Mouse (Mus musculus): ENCODE measurements around the gene Mbtd1. TPM values are rescaled to one million over a fixed set of nuclear protein-coding genes. Genes with fewer than 3 reads are reported as not detected.

Gene Mbtd1
- polyA plus RNA-seq, 2 experiments from 2014 or later, result 24.9 to 27.0 TPM

DNA sequence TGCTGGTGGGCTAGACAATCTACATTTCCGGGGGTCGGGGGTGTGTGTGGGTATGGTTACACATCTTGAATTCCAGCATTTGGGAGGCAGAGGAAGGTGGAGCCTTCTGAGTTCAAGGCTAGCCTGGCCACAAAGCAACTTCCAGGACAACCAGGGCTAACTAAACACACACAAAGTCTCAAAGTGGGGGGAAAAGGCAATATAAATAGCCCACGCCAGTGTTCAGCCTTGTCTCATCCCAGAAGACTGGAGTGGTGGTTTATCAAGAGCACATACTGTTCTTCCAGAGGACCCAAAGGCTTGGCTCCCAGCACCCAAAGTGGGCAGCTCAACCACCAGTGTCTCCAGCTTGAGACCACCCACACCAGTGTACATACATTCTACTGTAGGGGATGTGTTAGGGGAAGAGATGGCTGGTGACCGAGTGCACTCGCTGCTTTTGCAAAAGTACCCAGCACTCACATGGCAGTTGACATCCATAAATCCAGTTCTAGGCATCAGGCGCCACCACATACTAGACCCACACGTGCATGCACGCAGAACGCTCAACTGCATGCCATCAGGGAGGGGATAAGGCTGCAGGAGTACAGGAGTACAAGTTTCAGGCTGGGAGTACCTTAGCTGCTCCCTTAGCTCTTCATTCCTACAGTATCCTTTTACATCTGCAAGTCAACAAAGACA lies 63.4 kb downstream of the Mbtd1 start:
- no peak for ATAC-seq

DNA sequence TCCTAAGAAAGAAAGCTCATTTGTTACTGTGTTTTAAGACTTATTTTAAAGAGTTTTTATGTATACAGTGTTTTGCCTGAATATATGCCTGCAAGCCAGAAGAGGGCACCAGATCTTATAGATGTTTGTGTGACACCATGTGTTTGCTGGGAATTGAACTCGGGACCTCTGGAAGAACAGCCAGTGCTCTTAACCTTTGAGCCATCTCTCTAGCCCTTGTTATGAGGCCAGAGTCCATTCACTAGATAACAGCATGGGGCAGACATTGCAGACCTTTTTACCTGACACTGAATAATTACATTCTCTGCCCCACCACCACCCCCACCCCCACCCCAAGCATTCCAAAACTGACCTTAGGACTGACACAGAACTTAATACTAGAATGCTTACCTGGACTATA lies 64.4 kb downstream of the Mbtd1 start:
- no peak for ATAC-seq

DNA sequence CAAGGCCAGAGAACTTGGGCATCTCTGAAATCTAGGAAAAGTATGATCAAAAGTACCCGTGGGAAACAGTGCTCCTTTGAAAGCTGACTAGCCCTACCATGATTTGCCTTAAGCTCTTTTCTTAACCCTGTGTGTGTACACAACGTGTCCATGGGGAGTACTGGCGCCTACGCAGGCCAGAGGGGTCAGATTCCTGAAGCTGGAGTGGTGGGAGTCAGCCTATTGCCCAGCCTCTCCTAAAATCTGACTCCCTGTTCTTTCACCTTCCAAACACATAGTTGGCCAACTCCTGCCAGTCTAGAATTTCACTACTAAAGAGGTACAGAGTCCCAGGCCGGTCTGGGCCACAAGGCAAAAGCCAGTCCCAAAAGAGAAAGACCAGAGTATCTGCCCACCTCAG lies 66.7 kb downstream of the Mbtd1 start:
- no peak for ATAC-seq

DNA sequence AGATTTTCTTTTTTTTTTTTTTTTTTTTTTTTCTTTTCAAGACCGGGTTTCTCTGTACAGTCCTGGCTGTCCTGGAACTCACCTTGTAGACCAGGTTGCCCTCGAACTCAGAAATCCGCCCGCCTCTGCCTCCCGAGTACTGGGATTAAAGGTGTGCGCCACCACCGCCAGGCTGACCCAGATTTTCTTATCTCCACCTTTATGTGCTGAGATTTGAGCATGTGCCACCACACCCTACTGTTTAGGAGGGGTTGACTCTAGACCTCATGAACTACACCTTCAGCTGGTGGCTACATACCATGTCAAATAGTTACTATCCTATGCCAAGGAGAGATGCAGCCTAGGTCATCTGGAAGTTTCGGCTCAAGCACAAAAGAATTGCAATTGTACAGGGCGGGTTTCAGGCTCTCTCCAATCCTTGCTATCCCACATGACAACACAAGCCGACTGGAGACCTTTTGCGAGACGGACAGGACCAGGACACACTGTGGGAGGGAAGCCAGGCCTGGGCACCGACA lies 69.1 kb downstream of the Mbtd1 start:
- ATAC-seq, result no peak

DNA sequence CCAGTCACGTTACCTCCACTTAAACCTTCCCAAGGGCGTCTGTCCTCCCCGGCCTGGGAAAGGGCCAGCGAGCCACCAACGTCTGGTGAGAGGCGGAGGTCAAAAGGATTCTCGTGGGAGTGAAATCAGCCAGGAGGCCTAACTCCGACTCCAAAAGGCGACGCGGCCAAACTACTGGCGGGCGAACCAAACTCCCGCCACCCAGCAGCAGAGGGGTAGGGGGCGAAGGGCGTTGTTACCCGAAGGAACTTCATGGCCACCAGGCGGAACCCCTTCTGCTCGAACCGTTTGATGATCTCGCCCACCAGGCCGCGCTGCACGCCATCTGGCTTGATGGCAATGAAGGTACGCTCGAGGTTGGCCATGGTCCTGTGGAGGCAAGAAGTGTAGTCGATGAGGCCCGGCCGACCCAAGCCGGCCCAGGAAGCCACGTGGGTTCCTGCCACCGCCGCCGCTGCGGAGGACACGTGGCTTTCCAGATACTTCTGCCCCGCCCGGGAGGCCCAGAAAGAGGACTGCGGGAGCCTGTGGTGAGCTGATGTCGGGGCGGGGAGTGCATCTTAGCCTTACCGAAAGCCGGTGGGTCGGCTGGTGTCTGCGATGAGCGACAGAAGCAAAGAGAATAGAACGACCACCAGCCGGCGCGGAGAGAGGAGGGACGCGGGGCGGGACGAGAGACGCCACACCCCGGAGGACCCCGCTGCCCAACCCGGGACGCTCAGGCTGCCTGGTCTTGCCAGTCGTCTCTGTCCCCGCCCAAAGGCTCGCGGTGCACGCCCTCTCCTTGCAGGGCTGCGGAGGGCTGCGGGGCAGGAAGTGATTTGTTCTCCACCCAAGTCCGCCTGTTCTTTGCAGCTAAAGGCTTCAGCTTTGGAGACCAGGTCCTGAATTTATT lies 69.9 kb downstream of the Mbtd1 start:
- ATAC-seq, result peak; percentile 99

DNA sequence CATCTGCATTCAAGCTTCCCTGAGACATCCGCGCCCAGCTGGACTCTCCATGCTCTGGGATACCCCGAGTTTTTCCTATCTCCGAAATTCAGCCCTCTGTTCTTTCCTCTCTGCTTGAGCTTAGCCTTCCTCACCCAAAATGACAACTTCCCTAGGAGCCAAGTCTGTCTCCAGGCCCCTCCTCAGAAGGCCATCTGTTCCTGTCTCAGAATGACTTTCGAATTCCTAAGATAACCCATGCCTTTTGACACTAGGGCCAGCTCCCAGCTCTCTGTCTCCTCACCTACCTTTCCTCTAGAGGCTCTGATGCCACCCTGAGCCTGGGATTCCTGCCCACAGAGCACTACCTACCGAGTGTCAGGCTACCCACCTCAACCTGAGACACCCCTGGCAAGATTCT lies 70.5 kb downstream of the Mbtd1 start, which contains the start of gene Nme2:
TSS of gene Nme2 (minus strand) at position 101 of the 400 bp plus-strand sequence.
- ATAC-seq, result no peak

DNA sequence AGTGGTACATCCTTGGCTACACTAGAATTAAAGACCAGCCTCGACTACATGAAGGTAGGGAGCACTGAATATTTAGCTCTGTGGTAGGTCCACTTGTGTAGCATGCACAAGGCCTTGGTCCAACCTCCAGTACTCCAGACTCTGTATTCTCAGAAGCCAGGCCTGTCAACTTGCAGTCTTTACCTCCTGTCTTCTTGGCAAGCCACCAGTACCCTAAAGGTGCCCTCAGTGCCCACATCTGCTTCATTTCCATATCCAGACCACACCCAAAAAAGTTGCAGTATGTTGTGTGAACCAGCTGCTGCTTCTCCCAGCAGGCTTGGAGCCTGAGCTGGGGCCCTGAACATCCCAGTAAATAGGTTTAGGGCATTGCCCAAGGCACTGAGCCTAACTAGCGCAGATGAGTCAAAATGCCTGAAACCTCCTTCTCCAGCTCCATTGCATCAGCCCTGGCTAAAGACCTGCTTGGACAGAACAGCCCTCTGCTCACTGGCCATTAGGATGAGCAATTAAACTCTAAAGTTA lies 71.4 kb downstream of the Mbtd1 start:
- ATAC-seq, result no peak

DNA sequence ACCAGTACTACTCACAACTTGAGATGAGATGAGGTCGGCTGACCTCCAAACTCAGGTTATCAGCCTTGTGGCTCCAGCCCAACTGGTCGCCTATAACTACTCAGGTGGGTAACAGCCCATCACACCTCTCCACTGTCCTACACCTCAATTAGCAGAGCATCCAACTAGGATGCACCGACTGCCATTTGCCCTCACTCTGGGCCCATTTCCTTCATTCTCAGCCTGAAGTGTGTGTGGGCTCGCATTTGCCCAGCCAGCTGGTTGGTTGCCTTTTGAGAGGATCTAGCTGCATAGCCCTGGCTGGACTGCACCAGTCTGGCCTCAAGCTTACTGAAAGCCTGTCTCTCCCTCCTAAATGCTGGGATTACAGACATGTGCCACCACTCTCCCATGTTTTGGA lies 72.1 kb downstream of the Mbtd1 start:
- no peak for ATAC-seq

DNA sequence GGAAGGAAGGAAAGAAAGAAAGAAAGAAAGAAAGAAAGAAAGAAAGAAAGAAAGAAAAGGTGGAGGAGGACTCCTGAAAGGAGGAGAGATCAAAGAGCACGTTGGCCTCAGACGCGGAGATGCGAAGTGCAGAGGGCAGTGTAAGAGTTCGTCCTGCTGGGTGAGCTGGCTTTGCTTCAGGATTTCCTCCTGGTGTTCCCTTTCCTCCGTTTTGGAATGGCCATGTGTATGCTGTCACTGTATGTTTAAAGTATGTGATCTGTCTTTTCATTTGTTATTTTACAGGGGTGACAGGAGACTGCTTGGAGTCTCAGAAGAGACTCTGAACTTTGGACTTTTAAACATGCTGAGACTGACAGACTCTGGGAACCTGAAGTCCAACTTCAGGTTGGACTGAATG lies 75.8 kb downstream of the Mbtd1 start:
- no peak for ATAC-seq

DNA sequence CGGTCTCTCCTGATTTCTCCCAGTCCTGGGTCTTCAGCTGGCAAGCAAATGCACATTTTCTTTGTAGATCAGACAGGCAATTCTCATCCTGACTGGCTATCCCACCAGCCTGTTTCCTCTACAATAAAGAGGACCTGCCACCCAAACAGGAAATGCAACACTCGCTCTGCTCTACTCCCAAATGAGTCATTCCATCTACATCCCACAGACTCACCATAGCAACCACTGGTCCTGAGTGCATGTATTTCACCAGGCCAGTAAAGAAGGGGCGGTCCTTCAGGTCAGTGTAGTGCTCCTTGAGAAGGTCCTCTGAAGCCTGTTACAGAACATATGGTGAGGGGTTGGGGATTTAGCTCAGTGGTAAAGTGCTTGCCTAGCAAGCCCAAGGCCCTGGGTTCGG lies 77.4 kb downstream of the Mbtd1 start:
- no peak for ATAC-seq

DNA sequence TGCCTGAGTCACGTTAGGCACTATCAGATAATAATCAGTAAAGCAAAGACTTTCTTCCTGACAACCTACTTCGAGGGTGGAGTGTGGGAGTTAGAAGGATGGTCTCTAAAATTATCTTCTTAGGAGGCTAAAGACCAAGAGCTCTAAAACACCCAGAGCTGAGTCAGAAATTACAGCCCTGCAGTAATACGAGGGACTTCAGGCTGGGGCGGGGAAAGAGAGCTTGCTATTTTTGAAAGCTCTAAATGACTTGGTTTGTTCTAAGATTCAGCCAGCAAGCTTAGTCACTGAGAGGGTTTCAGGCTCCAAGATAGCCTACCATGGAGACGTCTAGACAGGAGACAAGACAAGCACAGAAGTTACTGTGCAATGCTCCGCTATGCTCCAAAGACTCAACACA lies 79.7 kb downstream of the Mbtd1 start:
- no peak for ATAC-seq

DNA sequence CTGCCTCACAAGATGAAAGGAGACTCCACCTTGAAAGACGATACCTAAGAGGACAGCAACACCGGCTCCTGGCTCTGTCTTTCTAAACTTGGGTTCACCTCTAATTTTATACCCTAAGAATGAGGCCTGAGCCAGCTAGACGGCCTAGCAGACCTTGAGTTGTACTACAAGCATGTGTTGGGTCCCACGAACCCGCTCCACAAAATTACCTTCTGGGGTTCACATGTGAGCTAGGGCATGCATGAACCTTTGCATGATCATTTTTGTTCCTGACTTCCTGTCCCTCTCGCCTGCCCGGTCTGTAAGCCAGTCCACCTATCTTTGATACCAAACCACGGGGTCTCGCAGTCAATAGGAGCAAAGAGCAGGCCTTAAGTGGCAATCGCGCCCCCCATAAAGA lies 81.7 kb downstream of the Mbtd1 start:
- ATAC-seq, result peak; percentile 2

DNA sequence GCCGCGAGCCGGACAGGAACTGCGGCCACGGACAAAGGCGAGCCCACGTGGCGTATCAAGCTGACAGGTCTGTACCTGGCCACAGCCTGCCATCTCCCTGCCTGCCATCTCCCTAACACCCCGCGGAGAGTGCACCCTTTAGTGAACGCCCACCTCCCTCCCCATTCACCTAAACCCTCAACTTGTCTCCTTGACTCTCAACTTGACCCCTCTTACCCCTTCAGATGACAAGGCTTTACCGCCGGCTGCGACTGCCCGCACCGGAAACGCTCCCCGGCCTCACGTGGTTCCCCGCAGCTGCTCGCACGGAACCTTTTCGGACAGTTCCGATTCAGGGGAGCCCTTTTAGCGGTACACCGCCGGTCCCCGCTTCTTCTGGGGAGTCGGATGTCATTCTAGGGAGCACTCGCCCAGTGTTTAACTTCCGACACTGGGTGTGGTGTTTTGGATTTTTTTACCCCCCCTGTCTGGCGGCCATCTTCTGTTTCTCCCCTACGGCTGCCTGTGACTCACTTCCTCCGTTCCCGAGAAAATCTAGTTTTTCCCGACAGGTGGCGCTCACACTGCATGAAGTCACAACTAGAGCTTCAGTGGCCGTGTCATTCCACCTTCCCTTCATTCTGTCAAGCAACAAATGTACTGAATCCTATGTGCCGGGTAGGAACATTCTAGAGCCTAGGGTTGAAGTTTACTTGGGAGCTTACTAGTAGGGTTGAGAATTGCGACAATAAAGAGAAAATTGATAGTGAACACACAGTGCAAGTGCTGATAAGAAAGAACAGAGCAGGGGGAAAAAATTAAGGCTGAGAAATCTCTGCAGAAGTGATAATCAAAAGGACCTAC lies 82.6 kb downstream of the Mbtd1 start, which contains the start of the genes Gm20390 and Nme1:
TSS of gene Gm20390 (minus strand) at position 289 of the 843 bp plus-strand sequence.
TSS of gene Nme1 (minus strand) at position 517 of the 843 bp plus-strand sequence.
- peak; percentile 86 for ATAC-seq

DNA sequence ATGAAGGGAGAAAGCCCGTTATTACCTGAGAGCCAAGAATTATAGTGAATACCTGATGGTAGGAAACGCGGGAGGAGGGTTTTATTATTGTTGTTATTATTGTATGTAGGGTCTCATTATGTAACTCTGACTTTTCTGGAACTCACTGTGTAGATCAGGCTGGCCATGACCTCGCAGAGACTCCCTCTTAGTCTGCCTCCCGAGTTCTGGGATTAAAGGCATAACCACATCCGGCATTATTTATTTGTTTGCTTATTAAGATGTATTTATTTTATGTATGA lies 83.1 kb downstream of the Mbtd1 start:
- ATAC-seq, result no peak

DNA sequence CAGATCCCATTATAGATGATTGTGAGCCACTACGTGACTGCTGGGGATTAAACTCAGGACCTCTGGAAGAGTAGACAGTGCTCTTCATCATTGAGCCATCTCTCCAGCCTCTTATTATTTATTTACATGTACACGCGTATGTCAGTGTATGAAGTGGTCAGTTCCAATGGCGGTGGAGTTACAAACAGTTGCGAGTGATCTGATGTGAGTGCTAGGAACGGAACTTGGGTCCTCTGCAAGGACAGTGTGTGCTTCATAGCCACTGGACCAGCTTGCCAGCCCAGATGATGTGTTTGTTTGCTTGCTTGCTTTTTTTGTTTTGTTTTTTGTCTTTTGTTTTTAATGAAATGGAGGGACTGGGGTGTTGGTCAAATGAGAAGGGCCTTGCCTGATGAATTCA lies 83.5 kb downstream of the Mbtd1 start:
- ATAC-seq, result no peak

DNA sequence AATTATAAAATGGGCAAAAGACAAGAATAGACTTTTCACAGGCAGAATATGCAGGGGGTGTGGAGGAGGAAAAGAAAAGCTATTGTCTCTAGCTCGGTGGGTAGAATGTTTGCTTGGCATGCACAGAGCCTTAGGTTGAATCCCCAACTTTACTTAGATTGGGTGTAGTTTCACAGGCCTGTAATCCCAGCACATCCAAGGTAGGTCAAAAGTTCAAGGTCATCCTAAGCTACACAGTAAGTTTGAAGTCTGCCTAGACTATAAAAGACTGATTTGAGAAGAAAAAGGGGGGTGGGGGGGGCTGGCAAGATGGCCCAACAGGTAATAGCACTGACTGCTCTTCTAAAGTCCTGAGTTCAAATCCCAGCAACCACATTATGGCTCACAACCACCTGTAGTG lies 84.1 kb downstream of the Mbtd1 start:
- ATAC-seq, result no peak

DNA sequence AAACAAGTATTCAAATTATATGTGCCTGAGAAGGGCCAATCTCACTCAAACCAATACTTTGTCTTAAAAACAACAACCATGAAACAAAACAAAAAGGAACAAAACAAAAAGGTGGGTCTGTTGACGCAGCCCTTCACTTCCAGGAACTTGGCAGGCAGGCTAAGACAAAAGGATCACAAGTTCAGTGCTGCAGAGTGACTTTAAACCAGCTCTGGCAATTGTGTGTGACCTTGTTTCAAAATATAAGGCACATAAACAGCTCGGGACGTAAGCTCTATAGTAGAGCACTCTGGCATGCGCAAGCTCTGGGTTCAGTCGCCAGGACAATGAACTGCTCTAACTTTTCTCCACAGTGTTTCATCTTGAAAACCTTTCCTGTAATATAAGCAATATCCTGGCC lies 87.3 kb downstream of the Mbtd1 start:
- no peak for ATAC-seq

DNA sequence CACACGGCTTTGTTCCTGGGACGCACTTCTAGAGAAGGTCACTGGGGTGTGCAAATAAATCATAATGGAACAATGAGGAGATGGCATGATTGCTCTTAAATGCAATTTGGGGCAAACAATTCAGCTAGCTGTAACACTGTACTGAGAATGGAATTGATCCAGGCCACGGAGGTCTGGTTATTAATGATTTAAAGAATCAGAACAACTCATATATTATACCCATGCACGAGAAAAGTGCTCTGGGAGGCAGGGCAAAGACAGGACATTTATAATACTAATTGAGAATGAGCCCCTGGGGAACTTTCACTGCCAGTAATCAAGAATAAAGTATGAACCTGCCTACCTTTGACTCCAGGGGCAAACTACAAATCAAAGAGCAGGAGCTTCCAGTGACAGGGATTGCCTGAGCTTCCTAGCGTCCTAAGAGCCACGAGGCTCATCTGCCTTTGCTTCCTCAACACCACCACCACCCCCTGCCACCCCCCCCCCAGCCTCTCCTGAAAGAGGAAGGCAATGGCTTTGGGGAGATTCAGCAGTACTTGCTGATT lies 93.9 kb downstream of the Mbtd1 start:
- no peak for ATAC-seq

DNA sequence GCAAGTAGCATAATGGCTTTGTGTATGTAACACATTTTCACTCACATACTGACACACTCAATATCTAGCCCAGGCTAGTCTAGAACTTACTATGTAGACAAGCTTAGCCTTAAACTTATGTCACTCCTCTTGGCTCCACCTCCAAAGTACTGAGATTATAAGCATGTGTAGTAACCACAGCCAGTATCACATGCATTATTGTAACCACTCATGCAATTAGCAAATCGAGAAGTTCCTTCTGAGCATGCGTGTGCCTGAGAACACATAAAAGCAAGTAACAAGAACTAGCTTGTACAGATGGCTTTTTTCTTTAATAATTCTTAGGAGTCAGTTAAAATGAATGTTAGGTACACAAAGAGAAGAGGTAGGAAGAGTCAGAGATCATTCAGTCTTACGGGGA lies 99.0 kb downstream of the Mbtd1 start:
- ATAC-seq, result no peak

DNA sequence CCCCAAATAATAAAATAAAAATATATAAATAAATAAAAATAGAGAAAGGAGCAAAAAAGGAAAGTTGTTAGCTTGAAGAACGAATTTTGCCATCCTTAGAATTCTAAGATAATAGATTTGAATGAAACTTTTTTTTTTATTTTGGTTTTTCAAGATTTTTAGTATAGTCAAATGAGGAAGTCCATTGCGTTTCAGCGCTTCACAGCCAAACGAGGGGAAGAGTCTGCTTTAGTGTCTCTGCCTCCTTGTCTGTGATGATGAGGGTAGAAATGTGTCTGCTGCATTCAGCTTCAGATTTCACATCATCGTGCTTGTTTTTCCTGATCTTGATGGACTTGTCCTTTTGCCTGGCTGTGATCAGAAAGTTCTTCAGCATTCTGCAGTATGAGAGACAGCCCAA lies 99.6 kb downstream of the Mbtd1 start:
- ATAC-seq, result no peak

DNA sequence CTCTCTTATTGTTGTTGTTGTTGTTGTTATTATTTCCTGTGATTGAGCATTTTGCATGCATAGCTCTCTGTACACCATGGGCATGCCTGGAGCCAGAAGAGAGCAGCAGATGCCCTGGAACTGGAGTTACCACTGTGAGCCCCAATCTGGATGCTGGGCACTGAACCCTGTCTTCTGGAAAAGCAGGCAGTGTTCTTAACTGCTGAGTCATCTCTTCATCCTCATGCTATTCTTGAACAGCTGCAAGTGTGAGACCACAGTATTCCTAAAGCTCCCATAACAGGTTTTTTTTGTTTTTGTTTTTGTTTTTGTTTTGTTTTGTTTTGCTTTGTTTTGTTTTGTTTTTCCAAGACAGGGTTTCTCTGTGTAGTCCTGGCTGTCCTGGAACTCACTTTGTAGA lies 100.6 kb downstream of the Mbtd1 start:
- ATAC-seq, result no peak

DNA sequence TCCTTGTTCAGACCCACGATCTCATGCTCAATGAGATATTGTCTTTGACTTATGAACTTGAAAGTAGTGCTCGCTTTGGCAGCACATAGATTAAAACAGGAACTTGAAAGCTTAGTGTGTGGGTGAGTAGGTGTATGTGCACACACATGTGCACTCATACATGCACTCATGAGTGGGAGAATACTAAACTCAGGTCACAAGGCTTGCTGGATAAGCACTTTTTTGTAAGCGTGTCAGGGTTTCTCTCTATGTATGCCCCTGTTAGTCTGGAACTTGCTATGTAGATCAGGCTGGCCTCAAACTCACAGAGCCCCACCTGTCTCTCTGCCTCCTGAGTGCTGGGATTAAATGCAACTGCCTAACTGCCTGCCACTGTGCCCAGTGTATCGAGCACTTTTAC lies 101.4 kb downstream of the Mbtd1 start:
- ATAC-seq, result no peak
